Mouse (Mus musculus): ENCODE measurements around the gene A930009A15Rik. TPM values are rescaled to one million over a fixed set of nuclear protein-coding genes. Genes with fewer than 3 reads are reported as not detected.

A930009A15Rik gene
- polyA plus RNA-seq, 1 experiment from 2014 or later: not detected

Other genes with a start within 250 kb of the A930009A15Rik start
- 24.3 and 30.1 TPM in 2 replicates for gene Tmem19, start 207.5 kb upstream of the A930009A15Rik start, polyA plus RNA-seq (2014; fragmentation: Nextera tagmentation; extraction: Ambion mirVana)
- gene Thap2, start 185.5 kb upstream of the A930009A15Rik start, polyA plus RNA-seq (2014; fragmentation: Nextera tagmentation; extraction: Ambion mirVana): 8.1 and 14.1 TPM in 2 replicates
- 18.8 and 19.1 TPM in 2 replicates for gene Zfc3h1, start 185.0 kb upstream of the A930009A15Rik start, polyA plus RNA-seq (2014; fragmentation: Nextera tagmentation; extraction: Ambion mirVana)
- gene Lgr5, start 17.8 kb downstream of the A930009A15Rik start, polyA plus RNA-seq (2014; fragmentation: Nextera tagmentation; extraction: Ambion mirVana): 0.19 and 0.32 TPM in 2 replicates
- gene Tspan8, start 246.8 kb downstream of the A930009A15Rik start, polyA plus RNA-seq (2014; fragmentation: Nextera tagmentation; extraction: Ambion mirVana): 1.9 and 2.3 TPM in 2 replicates

Data from heart, embryonic 14.5 days (tissue).